Mouse (Mus musculus): ENCODE data around the gene Pax3.

DNA sequence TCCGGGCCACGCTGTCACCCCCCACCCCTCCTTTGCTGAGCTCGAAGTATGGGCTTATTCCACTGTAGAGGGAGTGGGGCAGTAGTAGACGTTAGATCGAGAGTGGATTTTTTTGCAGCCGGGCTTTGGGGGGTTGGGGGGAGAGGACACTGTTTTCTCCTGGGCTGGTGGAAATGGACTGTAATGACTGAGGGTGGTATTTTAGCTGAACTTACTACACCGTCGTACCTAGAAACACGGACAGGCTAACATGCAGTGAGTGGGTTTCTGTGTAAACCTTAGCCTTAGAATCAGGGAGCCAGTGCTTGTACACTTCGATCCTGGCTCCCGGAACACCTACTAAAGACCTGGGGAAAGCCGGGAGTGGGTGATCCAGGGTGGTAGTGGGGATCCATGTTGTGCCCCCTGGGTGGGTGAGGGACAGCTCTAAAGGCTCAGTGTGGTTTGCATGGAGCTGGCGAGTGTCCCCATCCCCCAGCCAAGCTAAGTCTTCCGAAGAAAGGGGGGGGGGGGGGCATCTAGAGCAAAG, 6.2 kb upstream of the Pax3 start:
- TF ChIP-seq POLR2A (IDR thresholded peaks at IDR 0.05; ENCODE audit: low read depth, low read length) (no peak), CTCF (conservative IDR thresholded peaks at IDR 0.05 in 1 of 2, IDR thresholded peaks at IDR 0.05 in 1 of 2; ENCODE audit: low read depth in 2 of 2, low read length in 2 of 2) (no peak), EP300 (IDR thresholded peaks at IDR 0.05; ENCODE audit: low read length) (no peak), RAD21 (IDR thresholded peaks at IDR 0.05; ENCODE audit: low read depth, low read length) (no peak), USF1 (IDR thresholded peaks at IDR 0.05; ENCODE audit: low read depth, low read length) (no peak), NELFE (IDR thresholded peaks at IDR 0.05; ENCODE audit: low read depth, low read length) (no peak), CHD2 (IDR thresholded peaks at IDR 0.05; ENCODE audit: low read length) (no peak), JUND (conservative IDR thresholded peaks at IDR 0.05; ENCODE audit: low read depth, low read length) (no peak), ZC3H11A (IDR thresholded peaks at IDR 0.05; ENCODE audit: low read depth, low read length) (no peak), E2F4 (IDR thresholded peaks at IDR 0.05; ENCODE audit: insufficient replicate concordance, low read depth, low read length) (no peak), SIN3A (IDR thresholded peaks at IDR 0.05; ENCODE audit: low read length) (no peak), TBP (conservative IDR thresholded peaks at IDR 0.05; ENCODE audit: low read depth, low read length) (no peak), IRF4 (IDR thresholded peaks at IDR 0.05; ENCODE audit: low read depth, low read length) (no peak), SMC3 (IDR thresholded peaks at IDR 0.05; ENCODE audit: low read depth, low read length) (no peak)
